8 mouse cellular contexts compared by ENCODE assay signal in the genomic region with DNA sequence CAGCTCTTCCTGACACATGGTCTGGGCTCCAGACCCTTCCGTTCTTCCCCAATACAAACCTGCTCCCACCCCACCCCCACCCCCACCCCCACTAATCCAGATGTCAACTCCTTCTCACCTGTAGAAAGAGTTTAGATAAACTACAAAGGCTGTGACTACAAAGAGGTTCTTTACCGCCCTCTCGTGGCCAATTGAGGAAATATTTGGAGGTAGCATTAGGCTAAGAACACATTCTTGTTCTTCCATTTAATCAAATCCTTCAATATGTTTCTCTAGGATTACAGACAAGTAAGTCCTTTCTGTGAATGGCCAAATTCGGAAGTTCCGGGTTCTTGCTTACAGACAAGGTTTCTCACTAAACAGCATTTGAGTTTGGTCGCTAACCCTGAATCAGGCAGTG. TPM values are rescaled to one million over a fixed set of nuclear protein-coding genes. Genes with fewer than 3 reads are reported as not detected.
DNase-seq lines count a peak whose midpoint lies in the region; ATAC-seq and TF ChIP-seq lines count a peak whose summit lies in the region.
"Had no signal": no experiment of that assay in that cellular context is flagged by ENCODE, and none has a peak within 500 bp of the region (broad histone marks: within the 10 kb centered on the region; RNA-seq: fewer than 3 reads in every experiment).

No protein-coding gene starts in this region.

- no peak overlapping the region for H3K4me2 ChIP-seq in lung, embryonic 14.5 days
- H3K4me2 ChIP-seq: stomach, embryonic 15.5 days had no signal

- no peaks in the 10 kb centered on the region for H3K27me3 ChIP-seq in lung, embryonic 14.5 days (ENCODE audit: insufficient read depth, low read length)
- H3K27me3 ChIP-seq: stomach, embryonic 15.5 days had no signal

- DNase-seq in ovary, postnatal 14 days (ENCODE audit: low spot score) = peak; percentile 56
- no peak for DNase-seq in ovary, postnatal 36 days (ENCODE audit: low spot score)
- peak; percentile 70 for DNase-seq in adrenal gland, postnatal 14 days
- peak; percentile 37 for DNase-seq in embryo, embryonic 11.5 days (ENCODE audit: low read depth, low spot score)
- peak; percentile 82 for DNase-seq in kidney, postnatal 10 days
- peak; percentile 85 for DNase-seq in lung, embryonic 14.5 days
- peak; percentile 73 for DNase-seq in testis, postnatal 10 days (ENCODE audit: low spot score)

- no peaks in the 10 kb centered on the region for H3K9me3 ChIP-seq in lung, embryonic 14.5 days (ENCODE audit: low read depth, low read length)
- H3K9me3 ChIP-seq: stomach, embryonic 15.5 days had no signal

- WGBS in lung, embryonic 14.5 days = 35% methylated on average over 6 of the region's 6 CpGs

- H3K4me1 ChIP-seq in lung, embryonic 14.5 days (ENCODE audit: insufficient read depth) = no peaks in the 10 kb centered on the region
- H3K4me1 ChIP-seq: stomach, embryonic 15.5 days had no signal

- no peaks in the 10 kb centered on the region for H3K36me3 ChIP-seq in lung, embryonic 14.5 days (ENCODE audit: insufficient read depth)
- H3K36me3 ChIP-seq: stomach, embryonic 15.5 days had no signal

- no peak overlapping the region for H3K27ac ChIP-seq in lung, embryonic 14.5 days (ENCODE audit: low read depth)
- H3K27ac ChIP-seq: stomach, embryonic 15.5 days had no signal

- TF ChIP-seq CTCF in lung, embryonic 14.5 days (IDR thresholded peaks at IDR 0.05; ENCODE audit: low read depth) = peak; percentile 72

- H3K4me3 ChIP-seq in lung, embryonic 14.5 days (ENCODE audit: low read depth, low read length) = no peak overlapping the region
- H3K4me3 ChIP-seq: stomach, embryonic 15.5 days had no signal

- no peak overlapping the region for H3K9ac ChIP-seq in lung, embryonic 14.5 days
- H3K9ac ChIP-seq: stomach, embryonic 15.5 days had no signal

- peak; percentile 4; the same call in 1 of the 2 replicates for ATAC-seq in lung, embryonic 14.5 days (ENCODE audit: insufficient read depth)

RNA-seq across cellular contexts. Expression of gene Cxcl13, which starts 14.1 kb away (rescaled TPM):
- total RNA-seq in adrenal gland, postnatal 14 days (2021) = 1.4 and 15.9 TPM in 2 replicates
- polyA plus RNA-seq in lung, embryonic 14.5 days (2014; fragmentation: Nextera tagmentation; extraction: Ambion mirVana) = 2.4 and 2.7 TPM in 2 replicates
